Mouse (Mus musculus) testis, adult 2 months (tissue): ENCODE data around the gene Gm37240.

Experiments used
- CTCF ChIP-seq: fragments of 200-500 bp; IDR thresholded peaks from 2 replicates; pipeline ENCODE4 v1.5.1; 2012; ENCODE audit warnings: low read depth, mild to moderate bottlenecking, inconsistent platforms, low read length, moderate library complexity; ENCODE audit not compliant: control insufficient read depth, insufficient read depth, insufficient replicate concordance
- POLR2A ChIP-seq: fragments of 200-500 bp; IDR thresholded peaks from 2 replicates; pipeline ENCODE4 v1.6.1; 2012; ENCODE audit warnings: low read depth, mild to moderate bottlenecking, inconsistent platforms, low read length, moderate library complexity; ENCODE audit not compliant: control insufficient read depth

- TF ChIP-seq CTCF (no peak), POLR2A (no peak)
Observed at GRCm38 (mm10) chr3:85115959-85116543, 771.3 kb downstream of the Gm37240 start.
